Mouse (Mus musculus): ENCODE measurements around the gene Gpr153. TPM values are rescaled to one million over a fixed set of nuclear protein-coding genes. Genes with fewer than 3 reads are reported as not detected.

Gene Gpr153
- polyA plus RNA-seq, 1 experiment: 6.9 TPM

- DNase-seq: no peak
- 7% methylated on average over 39 of the region's 39 CpGs for WGBS
- Histone ChIP-seq H3K36me3 (ENCODE audit: control insufficient read depth, insufficient read depth, low read length) (no peaks in the 10 kb centered on the region), H3K27ac (ENCODE audit: insufficient read depth, low read depth, low read length) (no peak overlapping the region), H3K4me3 (ENCODE audit: insufficient read depth, low read depth, low read length) (no peak overlapping the region), H3K27me3 (replicated peaks; ENCODE audit: control insufficient read depth, insufficient read depth, low read length) (no peaks in the 10 kb centered on the region), H3K4me1 (ENCODE audit: control insufficient read depth, insufficient read depth, low read length) (no peaks in the 10 kb centered on the region)
- TF ChIP-seq CTCF (conservative IDR thresholded peaks at IDR 0.05; ENCODE audit: insufficient read depth, insufficient read length, low read depth, low read length): no peak
- TF ChIP-seq POLR2A (IDR thresholded peaks at IDR 0.05; ENCODE audit: low read depth, low read length): no peak
These were observed 16.4 kb downstream of the Gpr153 start for GRCm38 (mm10) chr4:152290385-152290784.

- 24% methylated on average over 11 of the region's 11 CpGs for WGBS
- TF ChIP-seq CTCF (conservative IDR thresholded peaks at IDR 0.05; ENCODE audit: insufficient read depth, insufficient read length, low read depth, low read length) (no peak), POLR2A (IDR thresholded peaks at IDR 0.05; ENCODE audit: low read depth, low read length) (no peak)
- Histone ChIP-seq H3K36me3 (ENCODE audit: control insufficient read depth, insufficient read depth, low read length) (no peaks in the 10 kb centered on the region), H3K4me1 (ENCODE audit: control insufficient read depth, insufficient read depth, low read length) (no peaks in the 10 kb centered on the region), H3K27me3 (replicated peaks; ENCODE audit: control insufficient read depth, insufficient read depth, low read length) (no peaks in the 10 kb centered on the region), H3K4me3 (ENCODE audit: insufficient read depth, low read depth, low read length) (no peak overlapping the region), H3K27ac (ENCODE audit: insufficient read depth, low read depth, low read length) (no peak overlapping the region)
- DNase-seq: no peak
These were observed 17.0 kb downstream of the Gpr153 start for GRCm38 (mm10) chr4:152290991-152291390.

- Histone ChIP-seq H3K4me3 (ENCODE audit: insufficient read depth, low read depth, low read length) (no peak within 1 kb of the TSS), H3K4me1 (ENCODE audit: control insufficient read depth, insufficient read depth, low read length) (peaks cover 2% of the 10 kb centered on the region; the same call in 1 of the 2 replicates), H3K27ac (ENCODE audit: insufficient read depth, low read depth, low read length) (no peak within 1 kb of the TSS), H3K27me3 (replicated peaks; ENCODE audit: control insufficient read depth, insufficient read depth, low read length) (no peaks in the 10 kb centered on the region), H3K36me3 (ENCODE audit: control insufficient read depth, insufficient read depth, low read length) (no peaks in the 10 kb centered on the region)
- DNase-seq: no peak
- TF ChIP-seq POLR2A (IDR thresholded peaks at IDR 0.05; ENCODE audit: low read depth, low read length): no peak
- no peak for TF ChIP-seq CTCF (conservative IDR thresholded peaks at IDR 0.05; ENCODE audit: insufficient read depth, insufficient read length, low read depth, low read length)
- 44% methylated on average over 6 of the region's 6 CpGs for WGBS
These were observed 17.5 kb downstream of the Gpr153 start, which contains the start of gene Hes3 for GRCm38 (mm10) chr4:152291562-152291961. Gene Hes3 (minus strand): TSS chr4:152291662.

GRCm38 (mm10) chr4:152292102-152292765, 18.2 kb downstream of the Gpr153 start:
- H3K27ac ChIP-seq (ENCODE audit: insufficient read depth, low read depth, low read length): no peak overlapping the region
- H3K36me3 ChIP-seq (ENCODE audit: control insufficient read depth, insufficient read depth, low read length): no peaks in the 10 kb centered on the region
- H3K4me3 ChIP-seq (ENCODE audit: insufficient read depth, low read depth, low read length): no peak overlapping the region
- TF ChIP-seq POLR2A (IDR thresholded peaks at IDR 0.05; ENCODE audit: low read depth, low read length) (no peak), CTCF (conservative IDR thresholded peaks at IDR 0.05; ENCODE audit: insufficient read depth, insufficient read length, low read depth, low read length) (no peak)
- no peaks in the 10 kb centered on the region for H3K27me3 ChIP-seq (replicated peaks; ENCODE audit: control insufficient read depth, insufficient read depth, low read length)
- no peak for DNase-seq
- WGBS: 24% methylated on average over 12 of the region's 12 CpGs
- peaks cover 2% of the 10 kb centered on the region; the same call in 1 of the 2 replicates for H3K4me1 ChIP-seq (ENCODE audit: control insufficient read depth, insufficient read depth, low read length)

- Histone ChIP-seq H3K27me3 (replicated peaks; ENCODE audit: control insufficient read depth, insufficient read depth, low read length) (no peaks in the 10 kb centered on the region), H3K4me3 (ENCODE audit: insufficient read depth, low read depth, low read length) (no peak overlapping the region), H3K36me3 (ENCODE audit: control insufficient read depth, insufficient read depth, low read length) (no peaks in the 10 kb centered on the region), H3K4me1 (ENCODE audit: control insufficient read depth, insufficient read depth, low read length) (peaks cover 5% of the 10 kb centered on the region), H3K27ac (ENCODE audit: insufficient read depth, low read depth, low read length) (no peak overlapping the region; the same call in 1 of the 2 replicates)
- peak; percentile 47 for DNase-seq
- 50% methylated on average over 10 of the region's 10 CpGs for WGBS
- TF ChIP-seq CTCF (conservative IDR thresholded peaks at IDR 0.05; ENCODE audit: insufficient read depth, insufficient read length, low read depth, low read length): no peak
- no peak for TF ChIP-seq POLR2A (IDR thresholded peaks at IDR 0.05; ENCODE audit: low read depth, low read length)
These were observed 20.3 kb downstream of the Gpr153 start for GRCm38 (mm10) chr4:152294188-152294929.

- no peak for TF ChIP-seq POLR2A (IDR thresholded peaks at IDR 0.05; ENCODE audit: low read depth, low read length)
- no peak for TF ChIP-seq CTCF (conservative IDR thresholded peaks at IDR 0.05; ENCODE audit: insufficient read depth, insufficient read length, low read depth, low read length)
- Histone ChIP-seq H3K4me1 (ENCODE audit: control insufficient read depth, insufficient read depth, low read length) (peaks cover 5% of the 10 kb centered on the region), H3K4me3 (ENCODE audit: insufficient read depth, low read depth, low read length) (no peak overlapping the region), H3K27ac (ENCODE audit: insufficient read depth, low read depth, low read length) (no peak overlapping the region), H3K27me3 (replicated peaks; ENCODE audit: control insufficient read depth, insufficient read depth, low read length) (no peaks in the 10 kb centered on the region), H3K36me3 (ENCODE audit: control insufficient read depth, insufficient read depth, low read length) (no peaks in the 10 kb centered on the region)
- DNase-seq: no peak
- 34% methylated on average over 4 of the region's 4 CpGs for WGBS
These were observed 21.9 kb downstream of the Gpr153 start for GRCm38 (mm10) chr4:152295916-152296315.

- DNase-seq: no peak
- 6% methylated on average over 8 of the region's 8 CpGs for WGBS
- H3K36me3 ChIP-seq (ENCODE audit: control insufficient read depth, insufficient read depth, low read length): no peaks in the 10 kb centered on the region
- H3K4me3 ChIP-seq (ENCODE audit: insufficient read depth, low read depth, low read length): peak overlapping the region; percentile 73; the same call in 1 of the 2 replicates
- H3K27ac ChIP-seq (ENCODE audit: insufficient read depth, low read depth, low read length): peak overlapping the region; percentile 84
- H3K4me1 ChIP-seq (ENCODE audit: control insufficient read depth, insufficient read depth, low read length): peaks cover 5% of the 10 kb centered on the region
- no peaks in the 10 kb centered on the region for H3K27me3 ChIP-seq (replicated peaks; ENCODE audit: control insufficient read depth, insufficient read depth, low read length)
- no peak for TF ChIP-seq POLR2A (IDR thresholded peaks at IDR 0.05; ENCODE audit: low read depth, low read length)
These were observed 22.3 kb downstream of the Gpr153 start for GRCm38 (mm10) chr4:152296371-152296770.
